Mouse (Mus musculus): Measurements from ENCODE around the gene Sde2.
"Not testable (repeated sequence)": the region's sequence is repeated elsewhere in the genome, so short reads cannot be mapped to it uniquely, and the experiment has no call there.

Gene Sde2

DNA sequence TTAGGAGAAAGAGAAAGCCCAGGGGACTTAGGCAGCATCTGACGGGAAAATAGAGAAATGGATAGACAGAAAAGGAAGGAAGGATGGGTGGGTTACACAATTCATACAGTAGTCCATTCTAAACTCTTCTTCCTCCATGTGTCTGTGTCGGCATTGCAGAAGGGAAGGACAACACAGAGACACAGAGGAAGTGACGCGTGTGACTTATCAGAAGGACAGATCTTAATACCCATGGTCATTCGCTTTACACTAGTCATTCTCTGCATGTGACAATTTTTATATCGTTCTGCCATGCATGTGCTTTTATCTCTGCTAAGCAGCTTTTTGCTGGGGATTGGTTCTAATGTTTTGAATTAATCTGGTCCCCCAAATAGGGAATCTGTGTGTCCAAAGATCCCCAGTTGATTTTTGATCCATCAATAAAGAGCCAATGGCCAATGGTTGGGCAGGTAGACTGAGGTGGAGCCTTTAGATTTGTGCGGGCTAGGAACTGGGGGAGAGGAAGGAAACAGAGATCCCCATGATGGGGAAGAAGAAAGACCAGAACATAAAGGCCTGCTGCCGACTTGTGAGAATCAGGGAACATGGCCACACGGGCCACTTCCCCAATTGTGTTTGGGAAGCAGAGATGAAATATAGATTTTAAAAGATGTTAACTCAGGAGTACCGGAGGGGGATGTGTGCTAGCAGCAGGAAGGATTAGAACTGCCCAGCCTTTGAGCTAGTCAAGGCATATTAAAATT lies 15.5 kb upstream of the Sde2 start:
- DNase-seq: no peak

DNA sequence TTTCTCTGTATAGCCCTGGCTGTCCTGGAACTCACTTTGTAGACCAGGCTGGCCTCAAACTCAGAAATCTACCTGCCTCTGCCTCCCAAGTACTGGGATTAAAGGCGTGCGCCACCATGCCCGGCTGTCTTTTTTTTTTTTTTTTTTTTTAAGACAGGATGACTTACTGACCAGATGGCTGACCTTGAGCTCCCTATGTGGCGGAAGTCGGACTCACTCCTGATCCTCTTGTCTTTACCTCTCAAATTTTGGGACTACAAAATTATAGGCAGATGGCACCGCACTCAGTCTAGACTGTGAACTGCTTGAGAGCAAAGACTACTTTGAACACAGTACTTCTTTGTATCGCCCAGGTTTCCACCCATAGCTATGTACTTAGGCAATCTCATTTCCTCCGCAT lies 14.5 kb upstream of the Sde2 start:
- not testable (repeated sequence) for DNase-seq

DNA sequence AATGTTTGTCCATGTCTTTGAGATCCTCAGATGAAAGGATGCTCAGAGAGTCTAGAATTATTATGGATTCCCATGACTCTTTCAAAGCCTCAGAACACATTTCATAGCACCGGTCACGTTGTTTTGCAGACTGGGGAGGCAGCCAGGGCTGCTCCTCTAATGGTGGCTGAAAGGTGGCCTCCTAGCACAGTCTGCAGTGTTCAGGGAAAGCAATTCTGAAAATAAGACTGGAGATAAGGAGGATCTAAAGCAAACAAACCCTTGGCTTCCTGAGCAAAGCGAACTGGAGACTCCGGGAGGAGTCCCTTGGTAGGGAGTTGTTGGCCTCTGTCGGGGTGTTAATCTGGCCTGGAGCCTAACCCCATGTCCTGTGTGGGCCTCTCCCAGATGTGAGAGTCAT lies 13.7 kb upstream of the Sde2 start:
- no peak for DNase-seq

DNA sequence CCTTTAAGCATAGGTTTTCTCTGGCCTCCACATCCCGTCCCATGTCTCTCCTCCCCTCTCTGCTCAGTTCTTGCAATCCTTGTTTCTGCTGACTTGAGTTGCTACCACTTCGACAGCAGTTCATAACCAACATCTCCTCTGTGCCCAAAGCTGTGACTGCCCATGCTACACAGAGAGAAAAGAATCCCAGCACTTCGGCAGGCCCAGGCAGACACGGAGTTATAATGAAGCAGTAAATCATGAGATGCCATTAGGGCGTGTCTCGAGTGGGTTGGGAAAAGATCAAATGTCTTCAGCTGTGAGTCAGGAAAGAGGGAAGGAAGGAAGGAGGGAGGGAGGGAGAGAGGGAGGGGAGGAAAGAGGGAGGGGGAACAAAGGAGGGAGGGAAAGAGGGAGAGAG lies 12.9 kb upstream of the Sde2 start:
- no peak for DNase-seq

DNA sequence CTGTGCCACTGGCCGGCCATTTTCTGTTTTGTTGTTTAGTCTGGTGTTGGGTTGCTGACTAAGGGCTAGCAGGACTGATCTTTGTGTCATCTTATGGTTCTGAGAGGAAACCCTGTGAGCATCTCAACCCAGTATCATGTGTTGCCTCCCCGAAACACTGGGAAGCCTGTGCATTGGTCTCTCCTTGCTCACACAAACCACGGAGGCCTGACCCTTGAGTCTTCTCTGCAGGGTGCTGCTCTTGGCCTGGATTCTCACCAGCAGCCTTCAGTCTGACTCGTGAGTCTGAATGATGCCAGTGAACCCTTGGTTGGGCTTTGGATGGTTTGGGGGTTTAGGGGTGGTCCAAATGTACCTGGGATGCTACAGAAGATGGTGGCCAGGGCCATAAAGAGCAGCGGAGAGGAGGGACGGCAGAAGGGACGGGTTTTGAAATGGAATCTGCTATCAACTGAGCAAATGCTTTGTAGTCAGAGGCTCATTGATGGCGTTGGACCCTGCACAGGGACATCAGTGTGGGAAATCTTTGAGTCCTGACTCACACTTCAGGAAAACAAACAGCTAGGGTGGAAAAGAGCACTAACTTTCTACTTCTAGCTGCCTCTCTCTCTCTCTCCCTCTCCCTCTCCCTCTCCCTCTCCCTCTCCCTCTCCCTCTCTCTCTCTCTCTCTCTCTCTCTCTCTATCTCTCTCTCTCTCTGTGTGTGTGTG lies 11.6 kb upstream of the Sde2 start:
- DNase-seq: no peak

DNA sequence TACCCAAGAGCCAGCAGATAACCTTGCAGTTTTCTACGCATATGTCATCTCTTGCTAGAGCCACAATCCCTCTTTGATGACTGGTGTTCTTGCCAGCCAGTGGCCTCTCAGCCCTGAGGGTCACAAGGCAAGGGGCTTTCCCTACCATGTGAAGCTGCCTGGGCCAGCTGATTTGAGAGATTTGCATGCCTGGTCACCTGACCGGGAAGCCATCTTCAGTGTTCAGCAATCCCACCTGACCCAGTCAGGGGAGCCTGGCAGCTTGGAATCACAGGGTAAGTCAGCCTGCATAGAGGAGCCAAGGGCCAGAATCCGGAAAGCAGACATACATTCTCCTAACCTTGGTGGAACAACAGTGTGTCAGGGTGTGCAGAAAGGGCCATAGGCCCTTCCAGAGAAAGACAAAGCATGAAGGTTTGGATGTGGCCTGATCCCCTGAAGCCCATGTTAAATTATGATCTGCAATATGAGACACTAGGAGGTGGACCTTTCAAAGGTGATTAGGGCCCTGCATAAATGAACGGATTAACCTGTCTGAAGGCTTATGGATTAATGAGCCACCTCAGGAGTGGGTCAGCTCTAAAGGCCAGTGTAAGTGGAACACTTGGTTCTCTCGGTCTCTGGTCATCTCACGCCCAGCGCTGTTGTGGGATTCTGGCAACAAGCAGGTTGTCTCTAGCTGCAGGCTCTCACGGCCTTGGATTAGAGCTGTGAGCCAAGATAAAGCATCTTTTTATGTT lies 9.2 kb upstream of the Sde2 start:
- DNase-seq: no peak

DNA sequence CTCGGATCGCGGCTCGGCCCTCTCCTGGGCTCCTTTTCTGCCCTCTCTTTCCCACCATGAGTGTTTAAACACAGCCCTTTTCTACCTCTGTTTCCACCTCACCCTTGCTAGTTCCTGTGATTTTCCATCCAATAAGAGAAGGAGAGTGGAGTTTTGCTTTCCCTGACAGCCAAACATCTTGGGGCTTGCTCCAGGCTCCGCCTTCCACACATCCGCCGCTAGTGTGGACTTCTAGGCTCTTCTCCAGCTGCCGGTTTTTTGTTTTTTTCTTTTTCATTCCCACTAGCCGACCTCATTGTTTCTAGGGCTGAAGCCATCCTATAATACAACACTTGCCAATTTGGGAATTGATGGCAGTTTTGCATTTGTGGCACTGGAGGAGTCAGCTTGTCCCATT lies 2.8 kb upstream of the Sde2 start:
- DNase-seq: peak; percentile 91

DNA sequence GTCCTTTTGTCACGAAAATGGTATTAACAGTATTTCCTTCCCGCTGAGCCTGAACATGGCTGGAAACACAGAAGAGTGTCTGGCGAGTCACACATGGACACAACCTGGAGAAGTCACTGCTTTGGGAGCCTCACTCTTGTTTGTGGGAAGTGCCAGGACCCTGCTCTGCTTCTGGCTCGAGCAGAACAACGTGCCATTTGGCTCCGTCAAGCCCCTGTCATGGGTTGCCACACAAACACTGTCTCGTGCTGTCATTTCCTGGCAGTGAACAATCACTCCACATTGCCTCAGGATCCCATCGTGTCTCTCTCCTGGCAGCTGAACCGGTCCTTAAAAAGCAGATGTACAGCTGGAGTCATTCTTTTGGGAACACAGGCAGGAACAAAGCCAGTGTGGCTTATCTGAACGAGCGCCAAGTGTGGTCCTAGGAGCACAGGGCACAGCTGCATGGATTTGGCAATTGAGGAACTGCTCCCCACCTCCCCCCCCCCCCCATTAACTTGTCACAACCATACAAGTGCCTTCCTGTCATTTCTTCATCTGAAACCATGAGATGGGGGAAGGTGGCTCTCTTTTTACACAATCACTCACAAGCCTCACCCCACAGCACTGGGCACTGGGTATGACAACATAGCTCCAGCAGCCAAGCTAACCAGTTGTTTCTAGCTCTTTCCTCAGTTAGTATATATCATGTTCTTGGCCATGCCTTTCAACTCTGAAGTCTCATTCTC lies 2.3 kb upstream of the Sde2 start:
- peak; percentile 87 for DNase-seq

DNA sequence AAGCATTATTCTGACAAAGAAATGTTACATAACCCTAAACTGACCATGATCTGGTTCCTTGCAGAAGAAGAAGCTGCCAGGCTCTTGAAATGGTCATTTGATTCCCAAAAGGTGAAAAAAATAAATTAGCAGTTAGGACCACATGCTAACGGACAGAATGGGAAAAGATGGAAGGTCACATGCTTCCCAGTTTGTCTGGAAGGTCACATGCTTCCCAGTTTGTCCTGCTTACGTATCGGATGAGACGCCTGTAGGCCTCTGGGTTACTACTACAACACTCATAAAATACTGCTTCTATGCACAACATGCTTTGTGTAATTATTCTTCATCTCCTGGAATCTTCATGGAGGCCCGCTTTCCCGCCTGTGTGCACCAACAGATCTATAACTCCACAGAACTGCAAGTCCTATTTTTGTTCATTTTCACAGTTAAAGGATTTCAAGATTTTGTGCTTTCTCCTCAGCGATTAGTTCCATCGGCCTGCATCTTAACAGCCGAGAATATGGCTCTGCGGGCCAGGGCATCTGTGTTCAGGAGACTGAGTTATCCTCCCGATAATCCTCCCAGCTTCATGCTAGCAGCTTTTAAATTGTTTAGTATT lies 1.1 kb upstream of the Sde2 start:
- peak; percentile 6 for DNase-seq

DNA sequence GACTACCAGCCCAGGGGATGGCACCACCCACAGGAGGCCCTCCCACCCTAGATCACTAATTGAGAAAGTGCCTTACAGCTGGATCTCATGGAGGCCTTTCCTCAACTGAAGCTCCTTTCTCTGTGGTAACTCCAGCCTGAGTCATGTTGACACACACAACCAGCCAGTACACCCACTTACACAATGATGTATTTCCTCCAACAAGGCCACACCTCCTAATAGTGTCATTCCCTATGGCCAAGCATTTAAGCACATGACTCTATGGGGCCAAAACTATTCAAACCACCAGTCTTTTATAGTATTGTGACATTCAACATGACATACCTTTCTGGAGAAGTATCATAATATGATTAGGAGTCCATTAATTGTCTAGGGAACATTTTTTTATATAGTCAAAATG lies 7.8 kb downstream of the Sde2 start:
- DNase-seq: no peak

DNA sequence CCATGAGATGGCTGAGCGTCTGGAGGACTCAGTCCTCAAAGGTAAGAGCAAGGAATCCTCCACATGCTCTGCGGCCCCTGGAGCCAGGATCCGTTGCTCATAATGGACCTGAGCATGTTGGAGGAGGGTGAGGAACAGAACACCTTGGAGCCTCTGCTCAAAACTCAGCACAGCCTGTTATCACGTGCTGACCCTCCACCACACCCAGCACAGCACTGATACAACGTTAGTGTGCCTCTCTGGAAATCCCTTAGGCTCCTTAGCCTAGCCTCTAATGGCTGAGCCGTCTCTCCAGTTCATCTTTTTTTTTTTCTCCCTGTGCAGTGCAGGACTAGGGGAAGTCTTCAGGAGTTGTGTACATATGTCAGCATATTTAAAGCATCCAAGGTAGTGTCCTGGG lies 9.1 kb downstream of the Sde2 start:
- DNase-seq: no peak

DNA sequence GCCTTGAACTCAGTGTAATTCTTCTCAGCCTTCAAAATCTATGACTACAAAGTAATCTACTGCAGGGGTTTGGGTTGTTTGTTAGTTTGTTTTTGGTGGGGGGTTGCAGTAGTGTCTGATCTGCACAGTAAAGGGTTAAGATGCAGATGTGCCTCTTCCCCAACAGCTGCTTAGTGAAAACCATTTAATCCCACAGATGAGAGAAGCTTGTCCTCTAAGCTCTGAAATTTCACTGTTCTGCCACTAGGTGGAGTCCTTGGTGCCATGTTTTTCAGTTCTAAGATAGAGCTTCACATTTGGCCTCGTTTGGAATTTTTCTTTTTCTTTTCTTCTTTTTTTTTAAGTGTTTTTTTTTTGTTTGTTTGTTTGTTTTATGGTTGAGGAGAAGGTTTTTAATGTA lies 12.7 kb downstream of the Sde2 start:
- peak; percentile 56 for DNase-seq

DNA sequence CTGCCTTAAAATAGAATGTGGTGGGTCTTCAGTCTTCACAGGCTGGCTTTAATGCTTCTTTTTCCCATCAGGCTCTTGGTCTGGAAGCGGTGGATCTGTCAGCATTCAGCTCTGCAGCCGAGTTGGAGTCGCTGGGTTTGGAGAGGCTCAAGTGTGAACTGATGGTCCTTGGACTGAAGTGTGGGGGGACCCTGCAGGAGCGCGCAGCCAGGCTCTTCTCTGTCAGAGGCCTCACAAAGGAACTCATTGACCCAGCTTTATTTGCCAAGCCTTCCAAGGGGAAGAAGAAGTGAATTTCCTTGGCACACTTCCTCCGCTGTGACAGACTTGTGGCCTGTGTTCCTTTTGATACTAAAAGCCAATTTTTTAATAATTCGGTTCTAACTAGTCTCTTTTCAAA lies 15.1 kb downstream of the Sde2 start:
- peak; percentile 25 for DNase-seq

DNA sequence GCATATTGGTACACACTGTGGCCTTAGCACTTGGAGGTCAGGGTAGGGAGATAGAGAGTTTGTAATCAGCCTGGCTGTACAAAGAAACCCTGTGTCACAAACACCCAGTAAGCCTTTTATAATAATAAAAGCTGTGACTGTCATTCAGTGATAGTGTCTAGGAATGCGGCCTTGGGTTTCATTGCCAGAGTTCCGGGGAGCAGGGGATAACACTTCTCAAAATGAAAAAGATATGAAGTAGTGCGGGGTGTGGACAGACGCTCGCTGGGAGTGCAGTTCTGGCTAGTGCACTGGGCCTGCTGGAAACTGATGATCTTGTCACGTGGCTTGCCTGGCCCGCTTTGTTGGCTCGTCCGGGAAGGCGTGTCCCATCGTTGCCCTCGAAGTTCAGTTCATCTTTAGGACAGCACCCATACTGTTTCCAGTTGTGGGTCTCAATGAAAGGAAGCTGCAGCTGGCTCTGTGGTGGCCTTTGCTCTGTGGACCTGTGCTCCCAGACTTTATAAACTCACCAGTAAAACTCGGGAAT lies 19.3 kb downstream of the Sde2 start:
- peak; percentile 25 for DNase-seq

DNA sequence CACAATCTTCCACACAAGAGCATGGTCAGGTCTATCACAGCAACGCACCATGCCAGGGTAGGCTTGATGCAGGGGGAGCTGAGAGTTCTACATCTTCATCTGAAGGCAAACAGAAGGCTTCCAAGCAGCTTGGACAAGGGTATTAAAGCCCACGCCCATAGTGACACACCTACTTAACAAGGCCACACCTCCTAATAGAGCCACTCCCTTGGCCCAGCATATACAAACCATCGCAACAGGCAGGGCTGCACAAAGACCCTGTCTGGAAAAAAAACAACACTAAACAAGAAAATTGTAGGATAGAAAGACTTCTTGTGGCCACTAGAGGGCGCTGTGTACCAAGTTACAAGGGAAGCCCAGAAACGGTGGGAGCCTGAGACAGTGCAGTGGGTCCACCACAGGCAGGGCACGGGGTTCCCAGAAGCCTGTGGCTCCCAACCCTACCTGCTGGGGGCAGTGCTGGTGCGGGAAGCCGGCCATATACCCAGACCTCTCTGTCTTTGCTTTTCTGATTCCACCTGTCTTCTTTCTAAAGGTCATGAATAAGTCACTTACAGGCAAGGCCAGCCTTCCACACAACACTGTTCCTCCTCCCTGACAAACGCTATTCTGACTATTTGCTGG lies 23.0 kb downstream of the Sde2 start:
- peak; percentile 65 for DNase-seq

DNA sequence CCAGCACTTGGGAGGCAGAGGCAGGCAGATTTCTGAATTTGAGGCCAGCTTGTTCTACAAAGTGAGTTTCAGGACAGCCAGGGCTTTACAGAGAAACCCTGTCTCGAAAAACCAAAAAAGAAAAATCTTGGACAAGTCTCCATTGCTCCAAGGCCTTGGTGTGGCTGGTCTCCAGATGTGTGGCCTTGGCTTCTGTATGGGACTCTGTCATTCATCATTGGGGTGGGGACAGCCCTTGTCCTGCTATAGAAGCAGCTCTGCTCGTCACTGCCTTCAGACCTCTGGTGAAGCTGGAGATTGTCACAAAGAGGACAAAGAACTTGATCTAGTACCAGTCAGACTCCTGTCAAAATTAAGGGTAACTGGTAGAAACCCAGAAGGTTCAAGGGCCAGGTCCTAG lies 23.7 kb downstream of the Sde2 start:
- DNase-seq: no peak

DNA sequence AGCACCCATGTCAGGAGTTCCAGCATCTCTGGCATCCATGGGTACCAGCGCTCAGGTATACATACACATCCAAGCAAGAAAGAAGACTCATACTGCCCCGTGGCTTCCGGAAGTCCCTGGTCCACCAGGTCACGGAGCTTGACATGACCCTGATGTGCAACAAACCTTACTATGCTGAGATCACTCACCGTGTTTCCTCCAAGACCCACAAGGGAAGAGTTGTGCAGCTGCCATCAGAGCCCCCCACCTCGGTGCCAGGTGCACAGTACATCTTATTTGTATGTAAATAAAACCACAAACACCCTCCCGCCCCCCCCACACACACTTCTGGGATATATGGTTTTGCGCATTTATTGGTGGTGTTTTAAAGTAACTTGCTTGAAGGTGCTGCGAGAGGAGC lies 24.2 kb downstream of the Sde2 start:
- no peak for DNase-seq

DNA sequence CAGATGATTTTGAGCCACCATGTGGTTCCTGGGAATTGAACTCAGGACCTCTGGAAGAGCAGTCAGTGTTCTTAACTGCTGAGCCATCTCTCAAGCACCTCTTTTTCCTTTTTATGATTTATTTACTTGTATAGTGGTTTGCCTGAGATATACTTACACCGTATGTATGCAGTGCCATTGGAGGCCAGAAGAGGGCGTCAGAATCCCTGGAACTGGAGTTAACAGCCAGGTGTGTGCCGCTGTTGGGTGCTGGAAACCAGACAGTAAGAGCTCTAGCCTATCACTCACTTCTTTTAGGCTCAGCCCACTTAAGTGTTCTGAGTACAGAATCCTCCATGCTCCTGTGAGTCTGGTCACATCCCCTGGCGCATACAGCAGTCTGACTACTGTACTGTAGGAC lies 26.5 kb downstream of the Sde2 start:
- no peak for DNase-seq

DNA sequence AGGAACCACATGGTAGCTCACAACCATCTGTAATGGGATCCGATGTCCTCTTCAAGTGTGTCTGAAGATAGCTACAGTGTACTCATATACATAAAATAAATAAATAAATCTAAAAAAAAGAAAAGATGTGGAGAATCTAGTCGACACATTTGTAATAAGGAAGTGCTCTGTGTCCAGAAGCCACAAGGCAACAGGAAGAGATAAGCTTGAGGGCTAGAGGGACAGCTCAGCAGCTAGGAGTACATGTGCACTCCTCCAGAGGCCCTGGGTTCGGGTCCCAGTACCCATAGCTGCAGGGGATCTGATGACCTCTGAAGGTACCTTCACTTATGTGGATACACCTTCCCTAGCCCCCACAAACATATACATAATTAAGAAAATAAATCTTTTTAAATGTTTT lies 30.8 kb downstream of the Sde2 start:
- no peak for DNase-seq

DNA sequence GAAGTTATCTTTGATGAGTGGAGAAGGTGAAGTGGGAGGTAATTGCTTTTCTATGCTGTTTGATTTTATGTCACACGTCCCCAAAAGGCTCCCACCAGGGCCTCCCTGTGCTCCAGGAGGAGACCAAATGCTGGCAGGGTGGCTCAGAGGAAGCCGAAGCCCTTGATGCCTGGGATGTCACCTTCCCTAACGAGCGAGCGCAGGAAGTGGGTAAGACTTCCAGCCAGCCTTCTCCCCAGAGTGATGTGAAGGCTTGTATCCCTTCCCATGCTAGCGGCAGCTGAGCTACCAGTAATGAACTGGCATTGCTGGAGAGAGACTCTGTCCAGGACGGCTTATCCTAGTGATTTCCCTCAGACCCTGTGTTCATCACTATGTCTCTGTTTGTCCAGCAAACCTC lies 32.8 kb downstream of the Sde2 start:
- DNase-seq: no peak

DNA sequence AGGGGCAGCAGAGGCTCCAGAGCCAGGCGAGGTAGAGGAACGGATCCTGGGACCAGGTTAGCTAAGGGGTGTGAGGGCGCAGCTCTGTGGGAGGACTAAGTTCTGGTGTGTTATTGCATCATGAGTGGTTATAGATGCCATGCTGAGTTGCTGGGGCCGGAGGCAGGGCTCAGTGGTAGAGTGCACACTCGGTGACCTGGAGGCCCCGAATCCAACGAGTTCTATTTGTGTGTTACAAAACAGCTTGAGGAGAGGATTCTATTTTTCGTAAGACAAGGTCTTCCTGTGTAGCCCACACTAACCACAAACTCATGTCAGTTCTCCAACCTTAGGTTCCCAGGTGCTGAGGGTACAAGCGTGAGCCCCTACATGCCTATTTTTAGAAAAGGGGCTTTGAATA lies 33.6 kb downstream of the Sde2 start:
- no peak for DNase-seq

DNA sequence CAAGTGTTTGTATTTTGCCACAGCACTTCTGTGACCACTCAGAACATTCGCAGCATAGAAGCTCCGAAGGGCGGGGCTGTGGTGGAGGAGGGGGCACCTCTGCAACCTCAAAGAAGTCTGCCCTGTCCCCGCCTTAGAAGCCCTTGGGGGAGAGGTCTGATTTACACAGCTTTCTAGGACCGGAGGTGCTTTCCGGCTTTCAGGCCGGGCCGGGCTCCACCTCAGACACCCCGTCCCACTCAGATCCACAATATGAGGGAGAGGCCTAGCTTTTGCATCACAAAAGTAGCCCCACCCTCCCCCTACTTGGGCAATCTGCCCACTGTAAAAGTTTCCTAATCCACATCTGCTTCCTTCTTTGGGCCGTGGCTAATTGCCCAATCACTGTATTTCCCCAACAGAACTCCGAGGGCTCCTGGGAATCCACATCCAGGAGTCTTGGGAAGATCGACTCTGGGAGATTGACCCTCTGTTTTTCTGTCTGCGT lies 37.7 kb downstream of the Sde2 start:
- DNase-seq: peak; percentile 97
